Mouse (Mus musculus) embryonic facial prominence, embryonic 12.5 days (tissue): ENCODE data around the gene Ubac2. TPM values are rescaled to one million over a fixed set of nuclear protein-coding genes. Genes with fewer than 3 reads are reported as not detected.

Experiments used
- ATAC-seq: fragments of 200-750 bp; cut with Nextera tagmentation; 2 replicates; pipeline ENCODE4 v1.8.0; 2017; ENCODE audit not compliant: insufficient number of reproducible peaks, insufficient read depth, low FRiP score, low TSS enrichment
- H3K27ac ChIP-seq: fragments of 300-500 bp; sonication (generic); 2 replicates; pipeline ENCODE4 v1.5.1; 2016; ENCODE audit warnings: mild to moderate bottlenecking
- H3K27me3 ChIP-seq: fragments of 300-500 bp; sonication (generic); 2 replicates; pipeline ENCODE4 v1.6.1; 2016; ENCODE audit warnings: mild to moderate bottlenecking, moderate library complexity
- H3K36me3 ChIP-seq: fragments of 300-500 bp; sonication (generic); 2 replicates; pipeline ENCODE4 v1.6.1; 2016; ENCODE audit warnings: mild to moderate bottlenecking
- H3K4me1 ChIP-seq: fragments of 300-500 bp; sonication (generic); 2 replicates; pipeline ENCODE4 v1.6.1; 2016
- H3K4me2 ChIP-seq: fragments of 300-500 bp; sonication (generic); replicated peaks from 2 replicates; pipeline ENCODE4 v1.6.1; 2016; ENCODE audit warnings: mild to moderate bottlenecking, moderate library complexity
- H3K4me3 ChIP-seq: fragments of 300-500 bp; sonication (generic); 2 replicates; pipeline ENCODE4 v1.5.1; 2016; ENCODE audit warnings: mild to moderate bottlenecking
- H3K9ac ChIP-seq: fragments of 300-500 bp; sonication (generic); 2 replicates; pipeline ENCODE4 v1.6.1; 2016; ENCODE audit warnings: mild to moderate bottlenecking, moderate library complexity
- H3K9me3 ChIP-seq: fragments of 300-500 bp; sonication (generic); 2 replicates; pipeline ENCODE4 v1.6.1; 2016; ENCODE audit warnings: mild to moderate bottlenecking, moderate library complexity
- WGBS: fragments of 180-500 bp; shearing (Covaris S2); methylation state at CpG from one replicate; pipeline ENCODE4 v1.1.7; 2016; 5-methylcytosine and 5-hydroxymethylcytosine counted together
- polyA plus RNA-seq: library from polyadenylated mRNA; unstranded; fragments of >200 nt; fragmentation: Nextera tagmentation; extraction: Ambion mirVana; gene quantifications from 2 replicates; pipeline ENCODE4 v1.2.1, GENCODE M21; 2016

The Ubac2 gene
- polyA plus RNA-seq, 1 experiment from 2014 or later = 64.0 TPM

DNA sequence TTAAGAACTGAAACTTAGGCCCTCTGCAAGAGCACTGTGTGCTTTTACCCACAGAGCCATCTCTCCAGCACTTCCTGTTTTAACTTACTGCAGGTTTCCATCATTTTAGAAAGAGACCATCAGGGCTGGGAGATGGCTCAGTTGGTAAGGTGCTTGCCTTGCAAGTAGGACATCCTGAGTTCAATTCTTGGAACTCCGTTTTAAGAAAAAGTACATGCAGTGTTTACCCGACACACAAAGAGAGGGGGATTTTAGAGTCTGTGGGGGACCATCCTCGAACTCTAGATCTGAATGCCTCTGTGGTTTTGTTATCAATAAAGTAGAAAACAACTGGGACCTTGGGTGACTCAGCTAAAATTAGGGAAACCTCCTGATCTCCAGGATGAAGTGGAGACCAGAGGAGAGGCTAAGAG, 163.0 kb downstream of the Ubac2 start:
- Histone ChIP-seq H3K4me2 (no peak overlapping the region), H3K9ac (no peak overlapping the region), H3K9me3 (no peaks in the 10 kb centered on the region), H3K4me3 (no peak overlapping the region), H3K27ac (no peak overlapping the region), H3K36me3 (no peaks in the 10 kb centered on the region), H3K4me1 (no peaks in the 10 kb centered on the region), H3K27me3 (no peaks in the 10 kb centered on the region)
- no peak for ATAC-seq
- 89% methylated on average over 3 of the region's 3 CpGs for WGBS

GRCm38 (mm10) chr14:122042142-122042694, 163.8 kb downstream of the Ubac2 start:
- no peak overlapping the region for H3K4me2 ChIP-seq
- 77% methylated on average over 8 of the region's 8 CpGs for WGBS
- H3K4me3 ChIP-seq = no peak overlapping the region
- no peaks in the 10 kb centered on the region for H3K27me3 ChIP-seq
- no peak overlapping the region for H3K27ac ChIP-seq
- H3K4me1 ChIP-seq = no peaks in the 10 kb centered on the region
- ATAC-seq = no peak
- H3K9me3 ChIP-seq = no peaks in the 10 kb centered on the region
- no peaks in the 10 kb centered on the region for H3K36me3 ChIP-seq
- no peak overlapping the region for H3K9ac ChIP-seq

GRCm38 (mm10) chr14:122047784-122048183, 169.4 kb downstream of the Ubac2 start:
- H3K4me1 ChIP-seq = no peaks in the 10 kb centered on the region
- H3K4me2 ChIP-seq = no peak overlapping the region
- H3K4me3 ChIP-seq = no peak overlapping the region
- 89% methylated on average over 8 of the region's 8 CpGs for WGBS
- no peak for ATAC-seq
- no peak overlapping the region for H3K27ac ChIP-seq
- H3K9ac ChIP-seq = no peak overlapping the region
- H3K27me3 ChIP-seq = no peaks in the 10 kb centered on the region
- no peaks in the 10 kb centered on the region for H3K36me3 ChIP-seq
- H3K9me3 ChIP-seq = no peaks in the 10 kb centered on the region

- Histone ChIP-seq H3K4me1 (no peaks in the 10 kb centered on the region), H3K9ac (no peak overlapping the region), H3K9me3 (no peaks in the 10 kb centered on the region), H3K36me3 (no peaks in the 10 kb centered on the region), H3K4me2 (no peak overlapping the region), H3K27ac (no peak overlapping the region), H3K27me3 (no peaks in the 10 kb centered on the region), H3K4me3 (no peak overlapping the region)
- WGBS = 80% methylated on average over 9 of the region's 9 CpGs
- no peak for ATAC-seq
Measured at GRCm38 (mm10) chr14:122048816-122049215, 170.4 kb downstream of the Ubac2 start.

GRCm38 (mm10) chr14:122052896-122053635, 174.6 kb downstream of the Ubac2 start:
- Histone ChIP-seq H3K27me3 (no peaks in the 10 kb centered on the region), H3K4me1 (no peaks in the 10 kb centered on the region), H3K36me3 (no peaks in the 10 kb centered on the region), H3K4me2 (no peak overlapping the region), H3K9me3 (no peaks in the 10 kb centered on the region), H3K27ac (no peak overlapping the region), H3K4me3 (no peak overlapping the region), H3K9ac (no peak overlapping the region)
- WGBS = 88% methylated on average over 9 of the region's 9 CpGs
- no peak for ATAC-seq

GRCm38 (mm10) chr14:122056871-122057270, 178.5 kb downstream of the Ubac2 start:
- H3K4me2 ChIP-seq = no peak overlapping the region
- no peaks in the 10 kb centered on the region for H3K9me3 ChIP-seq
- H3K27ac ChIP-seq = no peak overlapping the region
- no peaks in the 10 kb centered on the region for H3K27me3 ChIP-seq
- no peaks in the 10 kb centered on the region for H3K4me1 ChIP-seq
- H3K9ac ChIP-seq = no peak overlapping the region
- H3K4me3 ChIP-seq = no peak overlapping the region
- H3K36me3 ChIP-seq = no peaks in the 10 kb centered on the region
- WGBS = 78% methylated on average over 6 of the region's 6 CpGs
- ATAC-seq = no peak

DNA sequence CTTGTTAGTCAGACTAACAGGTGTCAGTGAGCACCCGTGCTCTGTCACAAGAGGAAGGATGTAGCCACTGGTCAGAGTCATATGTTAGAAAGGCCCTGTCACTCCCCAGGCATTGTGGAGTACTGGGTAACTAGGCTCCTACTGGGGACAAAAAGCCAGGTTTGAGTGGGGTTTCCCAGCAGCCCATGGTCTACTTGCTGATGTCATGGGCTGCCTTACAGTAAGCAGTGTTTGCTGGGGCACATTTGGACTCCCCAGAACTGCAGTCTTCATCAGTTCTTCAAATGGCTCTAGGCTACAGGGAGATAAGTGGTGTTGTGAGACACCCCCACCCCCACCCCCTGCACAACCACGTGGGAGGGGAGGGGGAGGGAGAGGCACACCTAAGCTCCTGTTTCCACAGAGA, 179.5 kb downstream of the Ubac2 start:
- 37% methylated on average over 2 of the region's 2 CpGs for WGBS
- ATAC-seq = no peak
- Histone ChIP-seq H3K27me3 (no peaks in the 10 kb centered on the region), H3K9ac (no peak overlapping the region), H3K4me1 (no peaks in the 10 kb centered on the region), H3K9me3 (no peaks in the 10 kb centered on the region), H3K27ac (no peak overlapping the region), H3K36me3 (no peaks in the 10 kb centered on the region), H3K4me3 (no peak overlapping the region), H3K4me2 (no peak overlapping the region)

GRCm38 (mm10) chr14:122060642-122061041, 182.2 kb downstream of the Ubac2 start:
- no peak for ATAC-seq
- H3K4me1 ChIP-seq = no peaks in the 10 kb centered on the region

GRCm38 (mm10) chr14:122061376-122061775, 183.0 kb downstream of the Ubac2 start:
- ATAC-seq = no peak

More at GRCm38 (mm10) chr14:122060642-122061041, 182.2 kb downstream of the Ubac2 start:
- Histone ChIP-seq H3K9me3 (no peaks in the 10 kb centered on the region), H3K9ac (no peak overlapping the region), H3K4me2 (no peak overlapping the region), H3K27me3 (no peaks in the 10 kb centered on the region), H3K4me3 (no peak overlapping the region), H3K36me3 (no peaks in the 10 kb centered on the region), H3K27ac (no peak overlapping the region)
- 18% methylated on average over 3 of the region's 3 CpGs for WGBS

GRCm38 (mm10) chr14:122062411-122063090, 184.1 kb downstream of the Ubac2 start:
- H3K4me2 ChIP-seq = no peak overlapping the region
- H3K27ac ChIP-seq = no peak overlapping the region
- H3K9me3 ChIP-seq = no peaks in the 10 kb centered on the region
- no peaks in the 10 kb centered on the region for H3K4me1 ChIP-seq
- H3K4me3 ChIP-seq = no peak overlapping the region
- H3K27me3 ChIP-seq = no peaks in the 10 kb centered on the region
- 79% methylated on average over 10 of the region's 10 CpGs for WGBS
- no peak for ATAC-seq
- H3K36me3 ChIP-seq = no peaks in the 10 kb centered on the region
- H3K9ac ChIP-seq = no peak overlapping the region

More at GRCm38 (mm10) chr14:122061376-122061775, 183.0 kb downstream of the Ubac2 start:
- Histone ChIP-seq H3K4me3 (no peak overlapping the region), H3K9ac (no peak overlapping the region), H3K9me3 (no peaks in the 10 kb centered on the region), H3K27ac (no peak overlapping the region), H3K36me3 (no peaks in the 10 kb centered on the region), H3K4me1 (no peaks in the 10 kb centered on the region), H3K27me3 (no peaks in the 10 kb centered on the region), H3K4me2 (no peak overlapping the region)
- 86% methylated on average over 6 of the region's 6 CpGs for WGBS

GRCm38 (mm10) chr14:122063599-122063998, 185.2 kb downstream of the Ubac2 start:
- Histone ChIP-seq H3K9ac (no peak overlapping the region), H3K9me3 (no peaks in the 10 kb centered on the region), H3K4me1 (no peaks in the 10 kb centered on the region), H3K36me3 (no peaks in the 10 kb centered on the region), H3K27ac (no peak overlapping the region), H3K27me3 (no peaks in the 10 kb centered on the region), H3K4me2 (no peak overlapping the region), H3K4me3 (no peak overlapping the region)
- ATAC-seq = no peak
- whole genome bisulfite sequencing = 74% methylated on average over 5 of the region's 5 CpGs

DNA sequence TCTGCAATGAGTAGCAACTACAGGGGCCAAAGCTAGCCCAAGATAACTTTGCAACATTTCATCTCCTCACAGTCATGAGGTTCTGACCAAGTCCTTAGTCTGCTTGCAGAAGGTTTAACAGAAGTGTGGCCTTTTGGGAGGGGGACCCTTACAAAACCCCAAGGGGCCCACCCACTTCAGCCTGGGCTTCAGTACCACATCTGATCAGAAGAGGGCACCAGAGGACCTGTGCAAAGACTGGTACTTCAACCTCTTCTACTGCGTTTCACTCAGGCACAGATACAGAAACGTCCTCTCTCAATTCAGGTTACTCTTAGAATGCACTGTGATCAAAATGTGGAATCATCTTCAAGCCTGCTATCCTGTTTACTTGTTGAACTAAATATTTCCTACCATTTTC, 186.1 kb downstream of the Ubac2 start:
- H3K36me3 ChIP-seq = no peaks in the 10 kb centered on the region
- no peaks in the 10 kb centered on the region for H3K27me3 ChIP-seq
- no peaks in the 10 kb centered on the region for H3K9me3 ChIP-seq
- no peak overlapping the region for H3K4me2 ChIP-seq
- H3K9ac ChIP-seq = no peak overlapping the region
- no peak overlapping the region for H3K27ac ChIP-seq
- no peak overlapping the region for H3K4me3 ChIP-seq
- 6% methylated on average over 2 of the region's 2 CpGs for WGBS
- no peaks in the 10 kb centered on the region for H3K4me1 ChIP-seq
- no peak for ATAC-seq
